Mouse (Mus musculus) bone marrow, adult 2 months (tissue): ENCODE data around the gene Tbck.

Experiments
- CTCF ChIP-seq: fragments of 200-500 bp; IDR thresholded peaks from 2 replicates; pipeline ENCODE4 v1.5.1; 2011; ENCODE audit warnings: low read length, control low read depth; ENCODE audit not compliant: control insufficient read depth, insufficient read depth
- POLR2A ChIP-seq: fragments of 200-500 bp; IDR thresholded peaks from 2 replicates; pipeline ENCODE4 v1.6.1; 2011; ENCODE audit warnings: low read depth, mild to moderate bottlenecking, control low read depth, low read length, borderline replicate concordance; ENCODE audit not compliant: control insufficient read depth

GRCm38 (mm10) chr3:132884459-132884858, 200.5 kb downstream of the Tbck start:
- TF ChIP-seq CTCF: no peak
- no peak for TF ChIP-seq POLR2A
